Mouse (Mus musculus) cerebellum, postnatal 25 days (tissue): Measurements from ENCODE around the gene Uqcc3.
A peak's percentile ranks its signal among the peaks of the same experiment; 100 is the strongest.
"Not testable (repeated sequence)": the region's sequence is repeated elsewhere in the genome, so short reads cannot be mapped to it uniquely, and the experiment has no call there.

Experiments used
- DNase-seq, 2 experiments: peaks; one replicate each; pipeline ENCODE4 v3.0.0; 2021; ENCODE audit warnings: mixed read lengths in 2 of 2

Uqcc3 gene

GRCm38 (mm10) chr19:8892829-8893766, 12.4 kb upstream of the Uqcc3 start, which contains the start of gene Ints5:
Gene Ints5, plus strand, starts transcription at chr19:8893005.
- DNase-seq = peak; percentile 90 to 91

- peak; percentile 93 to 97 for DNase-seq
Observed at GRCm38 (mm10) chr19:8888511-8889385, 8.0 kb upstream of the Uqcc3 start, which contains the start of the genes 1810009A15Rik and Gm49416. Gene 1810009A15Rik, plus strand, starts transcription at chr19:8888853. Gene Gm49416, plus strand, starts transcription at chr19:8888926.

GRCm38 (mm10) chr19:8887585-8888463, 7.1 kb upstream of the Uqcc3 start:
- DNase-seq = no peak

GRCm38 (mm10) chr19:8886916-8887584, 6.3 kb upstream of the Uqcc3 start:
- no peak for DNase-seq

- DNase-seq = no peak
Observed at GRCm38 (mm10) chr19:8883616-8884015, 2.9 kb upstream of the Uqcc3 start, which contains the start of the genes Lbhd1 and Gm49403. Gene Lbhd1, plus strand, starts transcription at chr19:8883732. Gene Gm49403, plus strand, starts transcription at chr19:8883930.

- DNase-seq = no peak
Observed at GRCm38 (mm10) chr19:8881034-8881392, 290 bp upstream of the Uqcc3 start.

GRCm38 (mm10) chr19:8875031-8875430, 5.7 kb downstream of the Uqcc3 start:
- no peak for DNase-seq

GRCm38 (mm10) chr19:8872266-8872840, 8.4 kb downstream of the Uqcc3 start:
- DNase-seq = no peak

- DNase-seq = peak; percentile 98 to 99
Observed at GRCm38 (mm10) chr19:8871267-8872186, 9.2 kb downstream of the Uqcc3 start, which contains the start of gene Ubxn1. Gene Ubxn1, plus strand, starts transcription at chr19:8871496.

GRCm38 (mm10) chr19:8870838-8871237, 9.9 kb downstream of the Uqcc3 start:
- no peak for DNase-seq

GRCm38 (mm10) chr19:8870381-8870780, 10.3 kb downstream of the Uqcc3 start:
- not testable (repeated sequence) for DNase-seq

GRCm38 (mm10) chr19:8864265-8864664, 16.5 kb downstream of the Uqcc3 start:
- DNase-seq = no peak

GRCm38 (mm10) chr19:8859018-8859417, 21.7 kb downstream of the Uqcc3 start:
- DNase-seq = peak in 1 of 2 experiments; percentile 56

- DNase-seq = peak in 1 of 2 experiments; percentile 67
Observed at GRCm38 (mm10) chr19:8857689-8858088, 23.0 kb downstream of the Uqcc3 start.

GRCm38 (mm10) chr19:8853117-8853516, 27.6 kb downstream of the Uqcc3 start:
- DNase-seq = no peak

GRCm38 (mm10) chr19:8852236-8852928, 28.3 kb downstream of the Uqcc3 start:
- DNase-seq = no peak

- DNase-seq = no peak
Observed at GRCm38 (mm10) chr19:8851639-8852038, 29.1 kb downstream of the Uqcc3 start.

- DNase-seq = no peak
Observed at GRCm38 (mm10) chr19:8850402-8850901, 30.3 kb downstream of the Uqcc3 start, which contains the start of gene Lrrn4cl. Gene Lrrn4cl, plus strand, starts transcription at chr19:8850768.

GRCm38 (mm10) chr19:8848356-8848755, 32.4 kb downstream of the Uqcc3 start:
- no peak for DNase-seq
